8 mouse cellular contexts compared by ENCODE assay signal in genomic region chr5:136084144-136084881, GRCm38 (mm10). TPM values are rescaled to one million over a fixed set of nuclear protein-coding genes. Genes with fewer than 3 reads are reported as not detected.
DNase-seq lines count a peak whose midpoint lies in the region; ATAC-seq lines count a peak whose summit lies in the region.
"Had no signal": no experiment of that assay in that cellular context is flagged by ENCODE, and none has a peak within 500 bp of the region (broad histone marks: within the 10 kb centered on the region; RNA-seq: fewer than 3 reads in every experiment).

No protein-coding gene starts in this region.

- WGBS in forebrain, embryonic 13.5 days, result 2% methylated on average over 23 of the region's 23 CpGs
- WGBS in liver, embryonic 13.5 days (ENCODE audit: insufficient replicate concordance), result 2% methylated on average over 23 of the region's 23 CpGs

- peaks cover 21% of the 10 kb centered on the region for H3K27me3 ChIP-seq in forebrain, embryonic 13.5 days
- H3K27me3 ChIP-seq in liver, embryonic 13.5 days, result peaks cover 32% of the 10 kb centered on the region

- intact Hi-C loops in left cerebral cortex, postnatal 4 days (cut with DNase I), result no loop called here

- H3K36me3 ChIP-seq in forebrain, embryonic 13.5 days (ENCODE audit: poor library complexity, severe bottlenecking), result no peaks in the 10 kb centered on the region
- no peaks in the 10 kb centered on the region for H3K36me3 ChIP-seq in liver, embryonic 13.5 days

- peak overlapping the region; percentile 88 for H3K4me2 ChIP-seq in forebrain, embryonic 13.5 days
- peak overlapping the region; percentile 90 for H3K4me2 ChIP-seq in liver, embryonic 13.5 days

- peaks cover 17% of the 10 kb centered on the region for H3K4me1 ChIP-seq in forebrain, embryonic 13.5 days
- peaks cover 33% of the 10 kb centered on the region for H3K4me1 ChIP-seq in liver, embryonic 13.5 days (replicated peaks)

- no peak overlapping the region for H3K27ac ChIP-seq in forebrain, embryonic 13.5 days
- no peak overlapping the region for H3K27ac ChIP-seq in liver, embryonic 13.5 days

- DNase-seq in left cerebral cortex, postnatal 4 days, result peak; percentile 20
- no peak for DNase-seq in left cerebral cortex, adult 11 months (ENCODE audit: low spot score)
- DNase-seq in adrenal gland, adult 8-10 months, result peak; percentile 36
- no peak for DNase-seq in liver, embryonic 13.5 days
- DNase-seq in retina, postnatal 1 day, result peak; percentile 48
- DNase-seq in urinary bladder, postnatal 4 days (ENCODE audit: low spot score in 2 of 2), result no peak

- peak overlapping the region; percentile 69 for H3K9ac ChIP-seq in forebrain, embryonic 13.5 days
- H3K9ac ChIP-seq in liver, embryonic 13.5 days, result peak overlapping the region; percentile 54

- H3K4me3 ChIP-seq in forebrain, embryonic 13.5 days, result peak overlapping the region; percentile 55
- H3K4me3 ChIP-seq in liver, embryonic 13.5 days (replicated peaks), result peak overlapping the region; percentile 60

- H3K9me3 ChIP-seq in forebrain, embryonic 13.5 days (replicated peaks), result no peaks in the 10 kb centered on the region
- H3K9me3 ChIP-seq in liver, embryonic 13.5 days (replicated peaks), result no peaks in the 10 kb centered on the region; the same call in 1 of the 2 replicates

- peak; percentile 19; the same call in 1 of the 2 replicates for ATAC-seq in forebrain, embryonic 13.5 days
- no peak for ATAC-seq in liver, embryonic 13.5 days (ENCODE audit: low read depth)

RNA-seq across cellular contexts. Expression of gene Rasa4, which starts 0.6 kb away (rescaled TPM):
- 10 to 100 TPM in 1 of 2 experiments, 1 to 10 TPM in 1; 10.0 to 13.1 TPM for total RNA-seq in left cerebral cortex, postnatal 4 days (2021)
- total RNA-seq in adrenal gland, adult 8-10 months (2022), result 10 to 100 TPM; 15.0 to 39.0 (median 29.5) TPM
- polyA plus RNA-seq in forebrain, embryonic 13.5 days (2015; fragmentation: Nextera tagmentation; extraction: Ambion mirVana), result 5.1 and 7.8 TPM in 2 replicates
- 1.0 and 1.4 TPM in 2 replicates for polyA plus RNA-seq in liver, embryonic 13.5 days (2015; fragmentation: Nextera tagmentation; extraction: Ambion mirVana)

RNA-seq across cellular contexts. Expression of gene Upk3bl, which starts 30.0 kb away (rescaled TPM):
- not detected for total RNA-seq in left cerebral cortex, postnatal 4 days (2021)
- total RNA-seq in adrenal gland, adult 8-10 months (2022), result under 1 TPM in 1 of 4 experiments, not detected in 3; 0.41 TPM
- not detected in 2 replicates for polyA plus RNA-seq in forebrain, embryonic 13.5 days (2015; fragmentation: Nextera tagmentation; extraction: Ambion mirVana)
- polyA plus RNA-seq in liver, embryonic 13.5 days (2015; fragmentation: Nextera tagmentation; extraction: Ambion mirVana), result 0.17 and 0.21 TPM in 2 replicates
- total RNA-seq: heart, postnatal 36 days had no signal

RNA-seq across cellular contexts. Expression of gene Polr2j, which starts 32.1 kb away (rescaled TPM):
- 10 to 100 TPM; 88.0 to 92.4 TPM for total RNA-seq in left cerebral cortex, postnatal 4 days (2021)
- 10 to 100 TPM; 74.7 to 93.5 (median 85.9) TPM for total RNA-seq in adrenal gland, adult 8-10 months (2022)
- 282 and 287 TPM in 2 replicates for polyA plus RNA-seq in forebrain, embryonic 13.5 days (2015; fragmentation: Nextera tagmentation; extraction: Ambion mirVana)
- 171 and 189 TPM in 2 replicates for polyA plus RNA-seq in liver, embryonic 13.5 days (2015; fragmentation: Nextera tagmentation; extraction: Ambion mirVana)

RNA-seq across cellular contexts. Expression of gene Upk3b, which starts 46.0 kb away (rescaled TPM):
- total RNA-seq in left cerebral cortex, postnatal 4 days (2021), result not detected
- total RNA-seq in adrenal gland, adult 8-10 months (2022), result 1 to 10 TPM; 2.8 to 6.9 (median 5.4) TPM
- not detected in 2 replicates for polyA plus RNA-seq in forebrain, embryonic 13.5 days (2015; fragmentation: Nextera tagmentation; extraction: Ambion mirVana)
- 3.4 and 3.8 TPM in 2 replicates for polyA plus RNA-seq in liver, embryonic 13.5 days (2015; fragmentation: Nextera tagmentation; extraction: Ambion mirVana)

RNA-seq across cellular contexts. Expression of gene Lrwd1, which starts 51.6 kb away (rescaled TPM):
- total RNA-seq in left cerebral cortex, postnatal 4 days (2021), result 10 to 100 TPM; 22.1 to 22.5 TPM
- 10 to 100 TPM; 10.8 to 21.6 (median 14.9) TPM for total RNA-seq in adrenal gland, adult 8-10 months (2022)
- polyA plus RNA-seq in forebrain, embryonic 13.5 days (2015; fragmentation: Nextera tagmentation; extraction: Ambion mirVana), result 43.2 and 45.2 TPM in 2 replicates
- 44.9 and 46.4 TPM in 2 replicates for polyA plus RNA-seq in liver, embryonic 13.5 days (2015; fragmentation: Nextera tagmentation; extraction: Ambion mirVana)

Comparison
In these comparisons a context has a peak if more than half of its experiments do, and no peak if none do; other contexts are left out.
1. DNase-seq: peak in left cerebral cortex, postnatal 4 days (single experiment), adrenal gland, adult 8-10 months (single experiment) and retina, postnatal 1 day (single experiment); none in left cerebral cortex, adult 11 months (single experiment), liver, embryonic 13.5 days (single experiment) and urinary bladder, postnatal 4 days (0 of 2).